Mouse (Mus musculus) bone marrow macrophage, adult 2 months (primary cell): ENCODE data around the gene Max. TPM values are rescaled to one million over a fixed set of nuclear protein-coding genes. Genes with fewer than 3 reads are reported as not detected.

Source experiments
- H3K27ac ChIP-seq: 2 replicates; pipeline ENCODE4 v1.5.1; 2012; ENCODE audit warnings: low read depth, low read length; ENCODE audit not compliant: insufficient read depth
- H3K4me1 ChIP-seq: 2 replicates; pipeline ENCODE4 v1.6.1; 2012; ENCODE audit warnings: low read length; ENCODE audit not compliant: control insufficient read depth, insufficient read depth
- H3K4me3 ChIP-seq: 2 replicates; pipeline ENCODE4 v1.5.1; 2012; ENCODE audit warnings: mild to moderate bottlenecking, low read length, moderate library complexity; ENCODE audit not compliant: insufficient read depth
- CTCF ChIP-seq: IDR thresholded peaks from 2 replicates; pipeline ENCODE4 v1.5.1; 2012; ENCODE audit warnings: low read depth, mild to moderate bottlenecking, low read length, moderate library complexity
- POLR2A ChIP-seq: IDR thresholded peaks from 2 replicates; pipeline ENCODE4 v1.6.1; 2012; ENCODE audit warnings: mild to moderate bottlenecking, low read depth, low read length, borderline replicate concordance
- polyA plus RNA-seq: library from polyadenylated mRNA; stranded (reverse); fragments of >200 nt; gene quantifications from 2 replicates; pipeline ENCODE4 v1.2.4, GENCODE M21; 2012; ENCODE audit not compliant: missing spikeins, insufficient read depth, insufficient read length

The Max gene
- polyA plus RNA-seq, 1 experiment, result 108 TPM

- Histone ChIP-seq H3K4me1 (peaks cover 18% of the 10 kb centered on the region), H3K27ac (no peak overlapping the region), H3K4me3 (no peak overlapping the region)
- TF ChIP-seq CTCF, result no peak
- no peak for TF ChIP-seq POLR2A
Observed at GRCm38 (mm10) chr12:76910258-76910940, 51.6 kb downstream of the Max start.

- TF ChIP-seq CTCF (no peak), POLR2A (no peak)
- Histone ChIP-seq H3K4me1 (peaks cover 18% of the 10 kb centered on the region), H3K27ac (no peak overlapping the region), H3K4me3 (no peak overlapping the region)
Observed at GRCm38 (mm10) chr12:76909218-76909617, 52.8 kb downstream of the Max start.

- H3K4me1 ChIP-seq, result peaks cover 18% of the 10 kb centered on the region
Observed at GRCm38 (mm10) chr12:76906278-76906677, 55.7 kb downstream of the Max start.

GRCm38 (mm10) chr12:76901508-76902294 is 60.3 kb downstream of the Max start:
- TF ChIP-seq POLR2A (no peak), CTCF (no peak)
- Histone ChIP-seq H3K4me3 (no peak overlapping the region), H3K27ac (no peak overlapping the region), H3K4me1 (peaks cover 9% of the 10 kb centered on the region)

More at GRCm38 (mm10) chr12:76906278-76906677, 55.7 kb downstream of the Max start:
- H3K4me3 ChIP-seq, result no peak overlapping the region
- TF ChIP-seq POLR2A, result no peak
- no peak for TF ChIP-seq CTCF
- no peak overlapping the region for H3K27ac ChIP-seq

- Histone ChIP-seq H3K27ac (no peak overlapping the region), H3K4me1 (no peaks in the 10 kb centered on the region), H3K4me3 (no peak overlapping the region)
- TF ChIP-seq POLR2A, result no peak
- no peak for TF ChIP-seq CTCF
Observed at GRCm38 (mm10) chr12:76899261-76899975, 62.6 kb downstream of the Max start.

GRCm38 (mm10) chr12:76898141-76898540 is 63.9 kb downstream of the Max start:
- Histone ChIP-seq H3K4me1 (no peaks in the 10 kb centered on the region), H3K4me3 (no peak overlapping the region), H3K27ac (no peak overlapping the region)
- TF ChIP-seq CTCF, result no peak
- TF ChIP-seq POLR2A, result no peak

GRCm38 (mm10) chr12:76897006-76897405 is 65.0 kb downstream of the Max start:
- no peak overlapping the region for H3K27ac ChIP-seq
- H3K4me1 ChIP-seq, result no peaks in the 10 kb centered on the region
- no peak overlapping the region for H3K4me3 ChIP-seq
- TF ChIP-seq POLR2A, result no peak
- no peak for TF ChIP-seq CTCF

- no peak overlapping the region for H3K4me3 ChIP-seq
- no peak overlapping the region for H3K27ac ChIP-seq
- H3K4me1 ChIP-seq, result no peaks in the 10 kb centered on the region
- no peak for TF ChIP-seq CTCF
- TF ChIP-seq POLR2A, result no peak
Observed at GRCm38 (mm10) chr12:76896566-76896965, 65.4 kb downstream of the Max start.

- Histone ChIP-seq H3K4me3 (no peak overlapping the region), H3K4me1 (no peaks in the 10 kb centered on the region), H3K27ac (no peak overlapping the region)
- TF ChIP-seq CTCF (no peak), POLR2A (no peak)
Observed at GRCm38 (mm10) chr12:76895777-76896176, 66.2 kb downstream of the Max start.
